10 mouse cellular contexts compared by ENCODE assay signal in the genomic region with DNA sequence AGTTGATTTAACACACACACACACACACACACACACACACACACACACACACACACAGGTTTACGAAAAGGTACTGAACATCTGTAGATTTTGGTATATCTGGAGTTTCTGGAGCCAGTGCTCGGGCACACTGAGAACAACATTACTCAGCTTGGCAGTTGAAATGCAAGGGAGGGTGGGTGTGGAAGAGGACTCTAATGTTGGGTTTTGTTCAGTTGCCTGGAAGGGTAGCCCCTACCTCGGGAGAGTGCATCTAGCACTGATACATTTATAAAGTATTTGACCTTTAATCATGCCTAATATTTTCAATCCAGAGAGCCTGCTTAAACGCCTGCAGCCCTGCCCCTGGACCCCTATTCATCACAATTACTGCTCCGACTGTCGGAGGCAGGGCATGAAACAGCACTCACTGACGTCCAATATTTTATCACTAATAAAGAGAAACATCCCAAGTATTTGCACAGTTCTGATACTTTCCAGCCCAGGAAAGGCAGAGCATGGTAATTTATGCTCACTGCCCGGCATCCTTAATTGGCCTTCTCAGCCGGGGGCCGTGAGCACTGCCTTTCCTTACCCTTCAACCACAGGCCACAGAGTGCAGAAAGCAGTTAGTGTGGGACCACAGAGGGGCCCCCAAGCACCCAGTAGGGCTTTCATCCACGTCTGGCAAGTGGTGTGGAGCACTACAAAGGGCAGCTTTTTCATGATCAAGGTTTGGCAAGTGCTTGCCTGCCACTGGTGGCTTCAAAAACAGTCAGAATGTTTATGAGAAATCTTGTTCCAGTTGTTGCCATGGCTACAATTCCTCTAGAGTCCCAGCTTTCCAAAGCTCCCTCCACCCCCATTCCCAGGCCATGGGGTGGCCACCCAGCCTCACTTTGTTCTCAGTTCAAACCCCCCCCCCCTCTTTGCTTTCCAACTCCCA.
DNase-seq lines count a peak whose midpoint lies in the region; ATAC-seq and TF ChIP-seq lines count a peak whose summit lies in the region.
"Had no signal": no experiment of that assay in that cellular context is flagged by ENCODE, and none has a peak within 500 bp of the region (broad histone marks: within the 10 kb centered on the region; RNA-seq: fewer than 3 reads in every experiment).

No protein-coding gene starts in this region.

- no peak for TF ChIP-seq EP300 in stomach, postnatal 0 days (optimal IDR thresholded peaks at IDR 0.05)

- WGBS in hindbrain, embryonic 10.5 days = 31% methylated on average over 11 of the region's 11 CpGs
- WGBS in stomach, postnatal 0 days = 40% methylated on average over 11 of the region's 11 CpGs

- peak overlapping the region; percentile 36 for H3K27ac ChIP-seq in hindbrain, embryonic 10.5 days
- H3K27ac ChIP-seq in stomach, postnatal 0 days (replicated peaks) = peak overlapping the region; percentile 30; the same call in 1 of the 2 replicates
- H3K27ac ChIP-seq: liver, embryonic 13.5 days had no signal

- H3K4me1 ChIP-seq in hindbrain, embryonic 10.5 days (replicated peaks) = peaks cover 46% of the 10 kb centered on the region
- no peaks in the 10 kb centered on the region for H3K4me1 ChIP-seq in stomach, postnatal 0 days (replicated peaks; ENCODE audit: control insufficient read depth, insufficient read depth)
- H3K4me1 ChIP-seq: liver, embryonic 13.5 days had no signal

- H3K4me3 ChIP-seq in hindbrain, embryonic 10.5 days = no peak overlapping the region
- H3K4me3 ChIP-seq in stomach, postnatal 0 days (ENCODE audit: low read depth, low read length) = no peak overlapping the region
- H3K4me3 ChIP-seq: liver, embryonic 13.5 days had no signal

- H3K4me2 ChIP-seq in stomach, postnatal 0 days (replicated peaks; ENCODE audit: low read depth) = no peak overlapping the region
- H3K4me2 ChIP-seq: liver, embryonic 13.5 days had no signal

- no peaks in the 10 kb centered on the region for H3K9me3 ChIP-seq in hindbrain, embryonic 10.5 days
- H3K9me3 ChIP-seq in stomach, postnatal 0 days (ENCODE audit: control insufficient read depth, low read length) = no peaks in the 10 kb centered on the region
- H3K9me3 ChIP-seq: liver, embryonic 13.5 days had no signal

- TF ChIP-seq CTCF in stomach, postnatal 0 days (IDR thresholded peaks at IDR 0.05; ENCODE audit: low read depth) = no peak

- no peak overlapping the region for H3K9ac ChIP-seq in stomach, postnatal 0 days (ENCODE audit: low read length)
- H3K9ac ChIP-seq: liver, embryonic 13.5 days had no signal

- peaks cover 6% of the 10 kb centered on the region for H3K27me3 ChIP-seq in hindbrain, embryonic 10.5 days (ENCODE audit: insufficient read depth, poor library complexity, severe bottlenecking)
- H3K27me3 ChIP-seq in stomach, postnatal 0 days (ENCODE audit: control insufficient read depth, insufficient read depth, low read length) = no peaks in the 10 kb centered on the region
- H3K27me3 ChIP-seq: liver, embryonic 13.5 days had no signal

- H3K36me3 ChIP-seq in hindbrain, embryonic 10.5 days = no peaks in the 10 kb centered on the region
- H3K36me3 ChIP-seq in stomach, postnatal 0 days (ENCODE audit: control insufficient read depth, insufficient read depth, low read length) = no peaks in the 10 kb centered on the region
- H3K36me3 ChIP-seq: liver, embryonic 13.5 days had no signal

- peak; percentile 3 for DNase-seq in right cerebral cortex, adult 18-20 months
- no peak for DNase-seq in right cerebral cortex, postnatal 4 days
- DNase-seq in hindbrain, embryonic 10.5 days (ENCODE audit: low spot score) = no peak
- DNase-seq in kidney, postnatal 25 days = peak; percentile 39 to 66
- DNase-seq in stomach, postnatal 0 days (ENCODE audit: low spot score) = no peak
- DNase-seq in natural killer cell, adult 2 months (ENCODE audit: low spot score in 2 of 2) = no peak
- no peak for DNase-seq in adrenal gland, postnatal 14 days
- no peak for DNase-seq in adrenal gland, postnatal 4 days (ENCODE audit: low spot score in 2 of 2)
- DNase-seq: cerebellum, adult 9-11 months; liver, embryonic 13.5 days had no signal

- ATAC-seq in stomach, postnatal 0 days (ENCODE audit: low FRiP score, low TSS enrichment) = no peak; the same call in 1 of the 2 replicates

Comparison
In these comparisons a context has a peak if more than half of its experiments do, and no peak if none do; other contexts are left out.
1. DNase-seq: peak in right cerebral cortex, adult 18-20 months (single experiment) and kidney, postnatal 25 days (2 of 2); none in right cerebral cortex, postnatal 4 days (single experiment), hindbrain, embryonic 10.5 days (single experiment), stomach, postnatal 0 days (single experiment), natural killer cell, adult 2 months (0 of 2), adrenal gland, postnatal 14 days (single experiment) and adrenal gland, postnatal 4 days (0 of 2).